Mouse (Mus musculus): ENCODE data around the gene Lhx5. TPM values are rescaled to one million over a fixed set of nuclear protein-coding genes. Genes with fewer than 3 reads are reported as not detected.

Gene Lhx5
- polyA plus RNA-seq (2016; fragmentation: Nextera tagmentation; extraction: Ambion mirVana), result 21.3 and 24.8 TPM in 2 replicates

DNA sequence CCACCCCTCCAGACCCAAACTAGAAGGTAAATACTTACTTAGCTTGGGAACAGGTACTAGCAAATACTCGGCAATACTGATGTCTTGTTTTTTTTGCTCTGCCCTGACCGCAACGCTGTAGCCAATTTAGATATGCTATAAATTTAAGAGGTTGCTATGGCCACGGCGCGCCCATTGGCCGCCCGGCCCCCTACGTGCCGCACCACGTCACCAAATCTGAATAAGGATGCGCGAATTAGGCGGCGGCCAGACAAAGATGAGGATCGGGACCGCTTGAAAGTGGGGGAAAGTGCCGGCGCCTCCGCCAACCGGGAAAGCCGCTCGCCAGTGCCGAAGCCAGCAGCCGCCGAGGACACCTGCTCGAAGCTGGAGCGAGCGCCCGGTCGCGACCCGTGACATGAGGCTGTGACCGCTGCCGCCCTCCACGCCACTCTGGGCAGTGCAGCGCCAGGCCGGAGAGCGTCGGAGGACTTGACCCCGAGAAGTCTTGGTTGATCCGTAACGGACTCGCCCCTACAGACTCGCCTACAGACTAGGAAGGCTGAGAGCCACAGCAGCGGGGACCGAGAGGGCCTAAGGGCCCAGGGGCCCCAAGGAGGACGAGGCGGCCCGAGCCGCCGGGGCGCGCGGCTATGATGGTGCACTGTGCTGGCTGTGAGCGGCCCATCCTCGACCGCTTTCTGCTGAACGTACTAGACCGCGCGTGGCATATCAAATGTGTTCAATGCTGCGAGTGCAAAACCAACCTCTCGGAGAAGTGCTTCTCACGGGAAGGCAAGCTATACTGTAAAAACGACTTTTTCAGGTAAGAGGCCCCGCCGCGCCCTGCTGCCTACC, at the start of gene Lhx5:
Gene Lhx5 (plus strand): TSS at position 51 of the 837 bp plus-strand sequence.
- DNase-seq (ENCODE audit: extremely low spot score, low spot score), result peak; percentile 79
- Histone ChIP-seq H3K36me3 (replicated peaks) (peaks cover 16% of the 10 kb centered on the region), H3K9me3 (no peaks in the 10 kb centered on the region), H3K27me3 (ENCODE audit: poor library complexity, severe bottlenecking) (peaks cover 100% of the 10 kb centered on the region), H3K27ac (peak within 1 kb of the TSS; percentile 92), H3K4me1 (peaks cover 94% of the 10 kb centered on the region), H3K4me3 (peak within 1 kb of the TSS; percentile 61)
- under 1% methylated on average over 69 of the region's 69 CpGs for WGBS

GRCm38 (mm10) chr5:120386361-120386760, 45.1 kb upstream of the Lhx5 start:
- Histone ChIP-seq H3K4me1 (peaks cover 2% of the 10 kb centered on the region), H3K9me3 (peaks cover 4% of the 10 kb centered on the region; the same call in 1 of the 2 replicates), H3K27ac (no peak overlapping the region), H3K4me3 (no peak overlapping the region), H3K27me3 (ENCODE audit: poor library complexity, severe bottlenecking) (peaks cover 35% of the 10 kb centered on the region), H3K36me3 (replicated peaks) (no peaks in the 10 kb centered on the region)
- no peak for DNase-seq (ENCODE audit: extremely low spot score, low spot score)
- WGBS, result 88% methylated on average over 4 of the region's 4 CpGs

DNA sequence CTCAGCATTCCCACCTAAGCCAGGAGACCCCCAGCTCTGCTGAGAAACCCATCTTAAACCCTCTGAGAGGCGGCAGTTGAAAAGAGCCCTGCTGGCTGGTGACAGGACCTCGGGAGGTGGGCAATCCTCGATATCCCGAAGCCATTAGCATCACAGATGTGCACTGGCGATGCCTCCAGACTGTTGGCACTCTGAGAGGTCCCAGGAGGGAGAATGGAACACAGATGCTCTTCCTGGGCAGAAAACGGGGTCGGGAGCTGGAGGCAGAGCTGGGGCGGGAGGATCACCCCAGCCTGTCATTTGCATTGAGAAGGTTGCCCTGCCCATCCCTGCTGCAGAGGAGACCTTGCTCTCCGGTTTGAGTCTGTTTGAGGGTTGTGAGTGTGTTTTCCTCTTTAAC, 42.7 kb upstream of the Lhx5 start:
- Histone ChIP-seq H3K4me1 (peaks cover 5% of the 10 kb centered on the region), H3K4me3 (no peak overlapping the region), H3K9me3 (peaks cover 4% of the 10 kb centered on the region; the same call in 1 of the 2 replicates), H3K27me3 (ENCODE audit: poor library complexity, severe bottlenecking) (peaks cover 41% of the 10 kb centered on the region), H3K27ac (no peak overlapping the region), H3K36me3 (replicated peaks) (no peaks in the 10 kb centered on the region)
- DNase-seq (ENCODE audit: extremely low spot score, low spot score), result no peak
- 59% methylated on average over 9 of the region's 9 CpGs for WGBS

DNA sequence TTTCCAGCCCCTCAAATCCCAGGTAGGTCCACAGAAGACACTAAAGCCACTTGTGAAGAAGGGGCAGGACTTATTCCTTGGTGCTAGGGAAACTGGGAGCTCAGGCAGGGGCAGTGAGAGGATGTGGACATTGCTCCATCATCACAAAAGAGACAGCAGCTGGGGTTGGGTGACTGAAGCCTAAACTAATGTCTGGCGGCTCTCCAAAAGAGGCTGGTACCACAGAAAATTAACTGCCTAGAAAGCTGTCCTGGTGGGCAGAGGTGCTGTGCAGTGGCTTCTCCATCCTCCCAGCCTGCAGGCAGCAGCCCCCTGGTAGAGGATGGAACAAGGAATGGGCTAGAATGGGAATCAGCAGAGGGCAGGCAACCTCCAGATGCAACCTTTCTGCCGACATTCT, 41.5 kb upstream of the Lhx5 start:
- Histone ChIP-seq H3K4me3 (no peak overlapping the region), H3K4me1 (peaks cover 16% of the 10 kb centered on the region), H3K36me3 (replicated peaks) (no peaks in the 10 kb centered on the region), H3K27ac (no peak overlapping the region), H3K9me3 (no peaks in the 10 kb centered on the region), H3K27me3 (ENCODE audit: poor library complexity, severe bottlenecking) (peaks cover 53% of the 10 kb centered on the region)
- 76% methylated on average over 2 of the region's 2 CpGs for WGBS
- DNase-seq (ENCODE audit: extremely low spot score, low spot score), result no peak

DNA sequence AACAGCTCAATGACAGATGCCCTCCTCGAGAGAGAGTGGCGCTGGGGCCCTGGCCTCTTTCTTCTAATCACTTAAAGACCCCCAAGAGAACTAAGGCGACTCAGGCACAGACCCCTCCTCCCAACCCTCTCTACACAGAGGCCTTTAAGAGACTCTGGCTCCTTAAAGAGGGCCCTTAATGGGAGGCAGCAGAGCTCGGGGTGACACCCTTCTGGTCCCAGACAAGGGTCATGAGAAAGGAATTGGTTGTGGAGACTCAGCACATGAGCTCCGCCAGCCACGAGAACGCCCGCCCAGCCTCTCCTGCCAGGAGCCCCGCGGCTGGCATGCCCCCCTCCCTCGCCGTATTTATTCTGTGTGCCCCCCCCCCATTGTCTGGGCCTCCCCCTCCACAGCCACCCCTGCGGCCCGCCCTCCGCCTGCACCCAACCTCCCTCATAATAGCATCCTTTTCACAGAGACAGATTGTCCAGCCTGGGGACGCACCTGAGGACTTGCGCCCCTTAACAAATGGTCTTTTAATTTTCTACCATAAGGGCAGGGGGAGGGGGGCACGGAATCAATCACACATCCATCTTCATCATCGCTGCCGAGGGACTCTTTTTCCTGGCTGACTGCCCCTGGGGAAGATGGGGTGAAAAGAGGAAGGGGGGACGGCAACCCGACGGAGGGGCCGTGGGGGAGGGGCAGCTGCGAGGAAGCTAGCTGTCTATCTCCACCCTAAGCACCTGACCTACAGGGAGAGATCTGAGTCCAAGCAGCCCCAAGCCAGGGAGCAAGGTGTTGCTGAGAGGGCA, 37.4 kb upstream of the Lhx5 start:
- Histone ChIP-seq H3K27me3 (ENCODE audit: poor library complexity, severe bottlenecking) (peaks cover 93% of the 10 kb centered on the region), H3K4me3 (peak overlapping the region; percentile 18; the same call in 1 of the 2 replicates), H3K4me1 (peaks cover 35% of the 10 kb centered on the region), H3K9me3 (no peaks in the 10 kb centered on the region), H3K36me3 (replicated peaks) (no peaks in the 10 kb centered on the region), H3K27ac (peak overlapping the region; percentile 69)
- no peak for DNase-seq (ENCODE audit: extremely low spot score, low spot score)
- WGBS, result 26% methylated on average over 24 of the region's 25 CpGs

- Histone ChIP-seq H3K36me3 (replicated peaks) (no peaks in the 10 kb centered on the region), H3K9me3 (no peaks in the 10 kb centered on the region), H3K27ac (peak overlapping the region; percentile 58), H3K27me3 (ENCODE audit: poor library complexity, severe bottlenecking) (peaks cover 100% of the 10 kb centered on the region), H3K4me3 (peak overlapping the region; percentile 26), H3K4me1 (peaks cover 47% of the 10 kb centered on the region)
- WGBS, result under 1% methylated on average over 13 of the region's 13 CpGs
- DNase-seq (ENCODE audit: extremely low spot score, low spot score), result peak; percentile 50
Measured at GRCm38 (mm10) chr5:120397988-120398387, 33.5 kb upstream of the Lhx5 start.

DNA sequence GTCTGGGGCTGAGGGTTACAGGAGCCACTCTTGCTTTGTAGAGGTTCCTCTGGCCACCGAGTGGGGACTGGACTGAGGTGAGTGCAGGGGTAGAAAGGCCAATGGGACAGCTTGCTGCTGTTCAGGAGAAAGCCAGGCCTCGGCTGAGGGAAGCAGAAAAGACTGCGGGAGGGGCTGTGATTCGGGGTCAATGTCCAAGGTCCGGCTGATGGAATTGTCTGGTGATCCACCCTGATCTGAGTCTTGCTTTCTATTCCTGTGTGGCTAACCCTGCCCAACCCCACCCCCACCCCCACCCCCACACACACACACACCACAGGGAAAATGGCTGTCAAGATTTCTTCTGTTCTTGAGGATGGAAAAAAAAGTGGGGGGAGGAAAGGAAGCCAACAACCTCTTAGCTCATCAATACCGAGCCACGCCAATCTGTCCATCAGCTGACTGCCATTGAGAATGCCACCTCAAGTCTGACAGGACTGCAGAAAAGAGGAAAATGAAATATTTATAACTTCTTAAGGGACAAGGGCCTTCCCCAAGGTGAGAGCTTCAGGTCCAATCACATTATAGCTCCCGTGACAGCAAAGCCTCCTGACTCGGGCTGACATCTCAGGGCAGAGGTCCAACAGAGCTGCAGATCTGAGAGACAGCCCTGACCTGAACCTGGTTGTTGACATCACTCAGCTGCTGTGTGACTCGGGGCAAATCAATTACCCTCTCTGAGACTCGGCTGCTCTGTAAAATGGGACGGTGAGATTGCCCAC, 26.5 kb upstream of the Lhx5 start:
- Histone ChIP-seq H3K27ac (no peak overlapping the region), H3K4me1 (peaks cover 22% of the 10 kb centered on the region), H3K36me3 (replicated peaks) (no peaks in the 10 kb centered on the region), H3K27me3 (ENCODE audit: poor library complexity, severe bottlenecking) (peaks cover 85% of the 10 kb centered on the region), H3K4me3 (no peak overlapping the region), H3K9me3 (no peaks in the 10 kb centered on the region)
- 84% methylated on average over 12 of the region's 12 CpGs for WGBS
- DNase-seq (ENCODE audit: extremely low spot score, low spot score), result no peak

DNA sequence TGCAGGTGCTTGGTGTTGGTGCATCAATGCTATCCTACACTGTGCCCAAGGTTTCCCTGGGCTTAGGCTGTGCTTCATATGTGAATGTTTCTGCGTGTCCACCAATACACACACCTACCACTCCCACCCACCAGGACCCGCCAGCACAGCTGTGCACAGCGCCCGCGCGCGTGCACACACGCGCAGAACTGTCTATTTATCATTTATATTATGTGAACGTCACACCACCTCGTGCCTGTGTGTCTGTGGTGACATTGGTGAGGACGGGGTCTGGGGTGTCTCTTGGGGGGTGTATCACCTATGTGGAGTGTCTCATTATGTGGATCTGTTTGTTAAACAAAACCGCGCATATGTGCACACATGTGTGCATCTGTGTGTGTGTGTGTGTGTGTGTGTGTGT, 22.6 kb upstream of the Lhx5 start:
- peak overlapping the region; percentile 81 for H3K27ac ChIP-seq
- H3K36me3 ChIP-seq (replicated peaks), result no peaks in the 10 kb centered on the region
- WGBS, result 81% methylated on average over 14 of the region's 14 CpGs
- H3K4me3 ChIP-seq, result peak overlapping the region; percentile 52
- H3K27me3 ChIP-seq (ENCODE audit: poor library complexity, severe bottlenecking), result peaks cover 73% of the 10 kb centered on the region
- DNase-seq (ENCODE audit: extremely low spot score, low spot score), result no peak
- H3K9me3 ChIP-seq, result peaks cover 6% of the 10 kb centered on the region; the same call in 1 of the 2 replicates
- H3K4me1 ChIP-seq, result peaks cover 23% of the 10 kb centered on the region

DNA sequence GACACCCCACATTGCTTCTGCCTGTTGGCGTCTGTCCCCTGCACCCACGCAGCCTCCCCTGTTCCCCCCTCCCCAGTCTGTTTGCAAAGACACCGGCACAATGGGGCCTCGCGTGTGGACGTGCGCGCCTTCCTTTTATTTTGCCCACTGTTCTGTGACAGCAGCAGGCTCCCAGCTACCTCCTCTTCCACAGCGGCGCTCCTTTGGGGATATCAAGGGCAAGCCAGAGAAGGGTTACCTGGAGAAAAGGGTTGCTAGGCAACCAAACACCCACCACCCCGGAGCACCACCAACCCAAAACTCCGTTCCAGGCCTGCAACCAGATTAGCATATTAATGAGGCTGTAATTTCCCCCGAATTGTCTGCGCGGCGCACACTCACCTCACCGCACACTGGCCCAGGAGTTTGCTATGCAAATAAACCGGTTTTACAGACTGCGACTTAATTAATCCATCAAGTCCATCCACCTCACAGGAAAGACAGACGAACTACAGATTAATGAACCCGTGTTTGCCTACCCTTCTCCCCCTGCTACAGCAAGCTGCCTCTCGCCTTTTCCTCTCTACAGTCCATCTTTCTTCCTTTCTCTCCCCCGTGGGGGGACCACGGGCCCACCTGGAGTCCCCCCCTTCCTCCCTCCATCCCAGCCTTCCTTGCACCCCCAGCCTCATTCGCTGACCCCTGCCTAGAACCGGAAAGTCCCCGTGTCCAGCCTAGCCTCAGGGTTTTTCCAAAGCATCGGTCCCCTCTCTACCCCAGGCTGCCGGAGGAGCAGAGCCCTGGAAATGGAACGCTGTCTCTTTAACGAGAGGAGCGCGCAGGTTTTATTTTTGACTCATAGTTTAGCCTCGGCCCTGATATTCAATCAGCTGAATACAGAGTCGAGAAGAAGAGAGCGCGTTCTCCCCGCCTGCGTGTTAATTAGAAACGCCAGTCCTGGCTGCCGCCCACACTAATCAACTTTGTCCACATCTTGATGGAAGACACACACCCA, 21.8 kb upstream of the Lhx5 start:
- no peaks in the 10 kb centered on the region for H3K36me3 ChIP-seq (replicated peaks)
- H3K27me3 ChIP-seq (ENCODE audit: poor library complexity, severe bottlenecking), result peaks cover 67% of the 10 kb centered on the region
- H3K4me1 ChIP-seq, result peaks cover 23% of the 10 kb centered on the region
- peak overlapping the region; percentile 81 for H3K27ac ChIP-seq
- peak overlapping the region; percentile 52 for H3K4me3 ChIP-seq
- peaks cover 6% of the 10 kb centered on the region; the same call in 1 of the 2 replicates for H3K9me3 ChIP-seq
- WGBS, result 1% methylated on average over 41 of the region's 41 CpGs
- DNase-seq (ENCODE audit: extremely low spot score, low spot score), result peak; percentile 70

- peaks cover 3% of the 10 kb centered on the region; the same call in 1 of the 2 replicates for H3K36me3 ChIP-seq (replicated peaks)
- H3K27ac ChIP-seq, result no peak overlapping the region
- WGBS, result 86% methylated on average over 6 of the region's 6 CpGs
- peaks cover 63% of the 10 kb centered on the region for H3K27me3 ChIP-seq (ENCODE audit: poor library complexity, severe bottlenecking)
- DNase-seq (ENCODE audit: extremely low spot score, low spot score), result no peak
- H3K4me1 ChIP-seq, result peaks cover 23% of the 10 kb centered on the region
- no peak overlapping the region for H3K4me3 ChIP-seq
- H3K9me3 ChIP-seq, result peaks cover 6% of the 10 kb centered on the region; the same call in 1 of the 2 replicates
Measured at GRCm38 (mm10) chr5:120413436-120413835, 18.1 kb upstream of the Lhx5 start.

- peaks cover 3% of the 10 kb centered on the region; the same call in 1 of the 2 replicates for H3K36me3 ChIP-seq (replicated peaks)
- H3K4me1 ChIP-seq, result peaks cover 16% of the 10 kb centered on the region
- peaks cover 73% of the 10 kb centered on the region for H3K27me3 ChIP-seq (ENCODE audit: poor library complexity, severe bottlenecking)
- H3K4me3 ChIP-seq, result no peak overlapping the region
- no peak for DNase-seq (ENCODE audit: extremely low spot score, low spot score)
- no peaks in the 10 kb centered on the region for H3K9me3 ChIP-seq
- no peak overlapping the region for H3K27ac ChIP-seq
- 90% methylated on average over 8 of the region's 8 CpGs for WGBS
Measured at GRCm38 (mm10) chr5:120420106-120420505, 11.4 kb upstream of the Lhx5 start.
